Mouse (Mus musculus) limb, embryonic 12.5 days (tissue): ENCODE results near the gene 4930507D05Rik. TPM values are rescaled to one million over a fixed set of nuclear protein-coding genes. Genes with fewer than 3 reads are reported as not detected.
A peak's percentile ranks its signal among the peaks of the same experiment; 100 is the strongest.
"Not testable (repeated sequence)": the region's sequence is repeated elsewhere in the genome, so short reads cannot be mapped to it uniquely, and the experiment has no call there.

ENCODE experiments used
- ATAC-seq: fragments of 200-750 bp; cut with Nextera tagmentation; 2 replicates; pipeline ENCODE4 v1.8.0; 2017; ENCODE audit warnings: low read depth, moderate TSS enrichment; ENCODE audit not compliant: insufficient number of reproducible peaks, insufficient read depth, low FRiP score, low TSS enrichment
- H3K27ac ChIP-seq: fragments of 300-500 bp; sonication (generic); 2 replicates; pipeline ENCODE4 v1.5.1; 2016; ENCODE audit warnings: mild to moderate bottlenecking, moderate library complexity
- H3K27me3 ChIP-seq: fragments of 300-500 bp; sonication (generic); 2 replicates; pipeline ENCODE4 v1.6.1; 2016; ENCODE audit warnings: mild to moderate bottlenecking, moderate library complexity
- H3K36me3 ChIP-seq: fragments of 300-500 bp; sonication (generic); 2 replicates; pipeline ENCODE4 v1.6.1; 2016; ENCODE audit warnings: mild to moderate bottlenecking, moderate library complexity
- H3K4me1 ChIP-seq: fragments of 300-500 bp; sonication (generic); replicated peaks from 2 replicates; pipeline ENCODE4 v1.6.1; 2016
- H3K4me2 ChIP-seq: fragments of 300-500 bp; sonication (generic); 2 replicates; pipeline ENCODE4 v1.6.1; 2016; ENCODE audit warnings: mild to moderate bottlenecking, moderate library complexity
- H3K4me3 ChIP-seq: fragments of 300-500 bp; sonication (generic); replicated peaks from 2 replicates; pipeline ENCODE4 v1.5.1; 2016; ENCODE audit warnings: mild to moderate bottlenecking
- H3K9ac ChIP-seq: fragments of 300-500 bp; sonication (generic); replicated peaks from 2 replicates; pipeline ENCODE4 v1.6.1; 2016; ENCODE audit warnings: mild to moderate bottlenecking, moderate library complexity
- H3K9me3 ChIP-seq: fragments of 300-500 bp; sonication (generic); 2 replicates; pipeline ENCODE4 v1.6.1; 2016; ENCODE audit warnings: mild to moderate bottlenecking, moderate library complexity
- WGBS: fragments of 180-500 bp; shearing (Covaris S2); methylation state at CpG from one replicate; pipeline ENCODE4 v1.1.7; 2016; 5-methylcytosine and 5-hydroxymethylcytosine counted together
- polyA plus RNA-seq: library from polyadenylated mRNA; unstranded; fragments of >200 nt; fragmentation: Nextera tagmentation; extraction: Ambion mirVana; gene quantifications from 2 replicates; pipeline ENCODE4 v1.2.1, GENCODE M21; 2016

The 4930507D05Rik gene
- polyA plus RNA-seq, 1 experiment from 2014 or later: 0.71 TPM

DNA sequence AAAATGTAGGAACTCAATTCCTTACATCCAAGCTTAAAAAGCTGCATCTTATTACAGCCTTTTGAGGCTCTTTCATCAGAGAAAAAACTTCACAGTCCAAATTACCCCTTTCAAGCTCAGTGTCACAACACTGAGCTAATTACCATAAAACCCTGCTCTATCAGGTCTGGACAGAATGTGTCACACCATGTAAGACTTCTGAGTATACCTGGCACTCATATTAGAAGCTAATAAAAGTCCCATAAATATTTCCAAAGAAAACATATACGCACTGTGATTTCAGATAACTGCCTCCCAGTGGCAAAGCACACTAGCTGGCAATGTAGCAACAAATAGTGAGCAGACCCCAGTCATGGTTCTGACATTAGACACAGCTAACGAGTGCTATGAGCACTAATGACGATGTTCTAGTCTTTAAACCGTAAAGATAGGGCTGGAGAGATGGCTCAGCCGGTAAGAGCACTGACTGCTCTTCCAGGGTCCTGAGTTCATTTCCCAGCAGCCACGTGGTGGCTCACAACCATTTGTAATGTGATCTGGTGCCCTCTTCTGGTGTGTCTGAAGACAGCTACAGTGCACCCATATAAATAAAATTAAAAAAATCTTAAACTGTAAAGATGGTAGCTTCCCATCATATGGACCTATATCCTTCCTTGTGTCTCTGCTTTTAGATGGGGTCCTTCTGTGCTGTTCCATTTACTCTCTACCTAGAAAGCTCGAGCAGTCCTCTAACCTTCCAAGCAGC is 32.0 kb downstream of the 4930507D05Rik start:
- Histone ChIP-seq H3K4me3 (no peak overlapping the region), H3K9ac (no peak overlapping the region), H3K36me3 (peaks cover 12% of the 10 kb centered on the region; the same call in 1 of the 2 replicates), H3K4me2 (no peak overlapping the region), H3K4me1 (peaks cover 6% of the 10 kb centered on the region; the same call in 1 of the 2 replicates), H3K27ac (no peak overlapping the region), H3K9me3 (no peaks in the 10 kb centered on the region), H3K27me3 (no peaks in the 10 kb centered on the region)
- no peak for ATAC-seq
- 47% methylated on average over 7 of the region's 7 CpGs for WGBS

GRCm38 (mm10) chr10:62485878-62486582 is 36.7 kb downstream of the 4930507D05Rik start:
- Histone ChIP-seq H3K4me2 (peak overlapping the region; percentile 76), H3K36me3 (no peaks in the 10 kb centered on the region), H3K27me3 (no peaks in the 10 kb centered on the region), H3K9me3 (no peaks in the 10 kb centered on the region), H3K27ac (peak overlapping the region; percentile 64), H3K4me1 (peaks cover 6% of the 10 kb centered on the region; the same call in 1 of the 2 replicates), H3K9ac (peak overlapping the region; percentile 81), H3K4me3 (peak overlapping the region; percentile 93)
- peak; percentile 68 for ATAC-seq
- under 1% methylated on average over 45 of the region's 48 CpGs for WGBS

- H3K9ac ChIP-seq: peak within 1 kb of the TSS; percentile 81
- H3K9me3 ChIP-seq: no peaks in the 10 kb centered on the region
- peak within 1 kb of the TSS; percentile 93 for H3K4me3 ChIP-seq
- peaks cover 6% of the 10 kb centered on the region; the same call in 1 of the 2 replicates for H3K4me1 ChIP-seq
- H3K27me3 ChIP-seq: no peaks in the 10 kb centered on the region
- H3K27ac ChIP-seq: peak within 1 kb of the TSS; percentile 64
- H3K4me2 ChIP-seq: peak within 1 kb of the TSS; percentile 76
- no peaks in the 10 kb centered on the region for H3K36me3 ChIP-seq
- WGBS: under 1% methylated on average over 59 of the region's 59 CpGs
- ATAC-seq: peak; percentile 85
These were observed 37.5 kb downstream of the 4930507D05Rik start, which contains the start of gene Vps26a for GRCm38 (mm10) chr10:62486618-62487415. Gene Vps26a, minus strand, starts transcription at chr10:62486805.

GRCm38 (mm10) chr10:62488266-62488665 is 39.0 kb downstream of the 4930507D05Rik start:
- Histone ChIP-seq H3K9ac (no peak overlapping the region), H3K4me3 (no peak overlapping the region), H3K4me2 (no peak overlapping the region), H3K9me3 (no peaks in the 10 kb centered on the region), H3K36me3 (no peaks in the 10 kb centered on the region), H3K27ac (no peak overlapping the region), H3K4me1 (peaks cover 6% of the 10 kb centered on the region; the same call in 1 of the 2 replicates), H3K27me3 (no peaks in the 10 kb centered on the region)
- 32% methylated on average over 1 of the region's 1 CpGs for WGBS
- ATAC-seq: no peak

DNA sequence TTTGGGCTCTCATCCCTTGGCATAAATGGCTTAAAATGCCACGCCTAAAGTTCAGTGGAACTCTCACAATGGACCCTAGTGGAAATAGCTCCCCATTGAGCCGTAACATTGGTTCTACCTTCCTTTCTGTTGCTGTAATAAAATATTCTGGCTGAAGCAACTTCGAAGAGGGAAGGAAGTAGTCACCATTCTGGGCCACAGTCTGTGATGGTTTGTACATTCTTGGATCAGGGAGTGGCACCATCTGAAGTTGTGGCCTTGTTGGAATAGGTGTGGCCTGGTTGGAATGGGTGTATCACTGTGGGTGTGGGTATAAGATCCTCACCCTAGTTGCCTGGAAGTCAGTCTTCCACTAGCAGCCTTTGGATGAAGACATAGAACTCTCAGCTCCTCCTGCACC is 42.4 kb downstream of the 4930507D05Rik start:
- not testable (repeated sequence) for H3K9me3 ChIP-seq, H3K36me3 ChIP-seq, ATAC-seq, H3K4me1 ChIP-seq, H3K9ac ChIP-seq, H3K27ac ChIP-seq, H3K4me2 ChIP-seq, H3K4me3 ChIP-seq, H3K27me3 ChIP-seq
- 80% methylated on average over 3 of the region's 3 CpGs for WGBS

- Histone ChIP-seq H3K9ac (no peak overlapping the region), H3K9me3 (no peaks in the 10 kb centered on the region), H3K36me3 (no peaks in the 10 kb centered on the region), H3K4me2 (0 out of 2 replicates have a peak overlapping the region, but pooled peaks have one; percentile 21), H3K27ac (no peak overlapping the region), H3K4me3 (no peak overlapping the region), H3K27me3 (no peaks in the 10 kb centered on the region), H3K4me1 (no peaks in the 10 kb centered on the region)
- ATAC-seq: peak; percentile 53; the same call in 1 of the 2 replicates
- 26% methylated on average over 15 of the region's 15 CpGs for WGBS
These were observed 51.0 kb downstream of the 4930507D05Rik start for GRCm38 (mm10) chr10:62500088-62500915.

Other genes with a start within 250 kb of the 4930507D05Rik start
- gene Tspan15, start 218.2 kb upstream of the 4930507D05Rik start, polyA plus RNA-seq: 19.3 and 20.4 TPM in 2 replicates
- not detected in 2 replicates for gene Tacr2, start 197.1 kb upstream of the 4930507D05Rik start, polyA plus RNA-seq
- 38.0 and 38.5 TPM in 2 replicates for gene Hk1, start 69.6 kb upstream of the 4930507D05Rik start, polyA plus RNA-seq
- 3.8 and 5.1 TPM in 2 replicates for gene Hkdc1, start 27.0 kb upstream of the 4930507D05Rik start, polyA plus RNA-seq
- 30.1 and 32.3 TPM in 2 replicates for gene Supv3l1, start 249 bp downstream of the 4930507D05Rik start, polyA plus RNA-seq
- gene Vps26a, start 37.3 kb downstream of the 4930507D05Rik start, polyA plus RNA-seq: 72.4 and 72.8 TPM in 2 replicates
- 3.9 and 5.5 TPM in 2 replicates for gene Srgn, start 78.0 kb downstream of the 4930507D05Rik start, polyA plus RNA-seq
- gene Kif1bp, start 129.0 kb downstream of the 4930507D05Rik start, polyA plus RNA-seq: 46.1 and 49.8 TPM in 2 replicates
- 27.9 and 29.0 TPM in 2 replicates for gene Ddx21, start 152.8 kb downstream of the 4930507D05Rik start, polyA plus RNA-seq
- gene Ddx50, start 201.7 kb downstream of the 4930507D05Rik start, polyA plus RNA-seq: 178 and 180 TPM in 2 replicates